Mouse (Mus musculus) stomach, postnatal 0 days (tissue): ENCODE measurements around the gene Izumo3. TPM values are rescaled to one million over a fixed set of nuclear protein-coding genes. Genes with fewer than 3 reads are reported as not detected.
"Not testable (repeated sequence)": the region's sequence is repeated elsewhere in the genome, so short reads cannot be mapped to it uniquely, and the experiment has no call there.

Source experiments
- ATAC-seq: fragments of 200-750 bp; cut with Nextera tagmentation; 2 replicates; pipeline ENCODE4 v1.8.0; 2017; ENCODE audit not compliant: low FRiP score, low TSS enrichment
- DNase-seq: peaks from one replicate; pipeline ENCODE4 v3.0.0-alpha.2; 2016; ENCODE audit warnings: low spot score
- H3K27ac ChIP-seq: fragments of 300-500 bp; sonication (generic); replicated peaks from 2 replicates; pipeline ENCODE4 v1.5.1; 2014; ENCODE audit warnings: mild to moderate bottlenecking, control low read depth
- H3K27me3 ChIP-seq: fragments of 300-500 bp; sonication (generic); 2 replicates; pipeline ENCODE4 v1.6.1; 2014; ENCODE audit warnings: low read length; ENCODE audit not compliant: control insufficient read depth, insufficient read depth
- H3K36me3 ChIP-seq: fragments of 300-500 bp; sonication (generic); 2 replicates; pipeline ENCODE4 v1.6.1; 2014; ENCODE audit warnings: low read length, mixed read lengths; ENCODE audit not compliant: control insufficient read depth, insufficient read depth
- H3K4me1 ChIP-seq: fragments of 300-500 bp; sonication (generic); replicated peaks from 2 replicates; pipeline ENCODE4 v1.6.1; 2014; ENCODE audit warnings: antibody characterized with exemption; ENCODE audit not compliant: control insufficient read depth, insufficient read depth
- H3K4me2 ChIP-seq: fragments of 300-500 bp; sonication (generic); replicated peaks from 2 replicates; pipeline ENCODE4 v1.6.1; 2014; ENCODE audit warnings: low read depth, mild to moderate bottlenecking, control low read depth, moderate library complexity
- H3K4me3 ChIP-seq: fragments of 300-500 bp; sonication (generic); 2 replicates; pipeline ENCODE4 v1.5.1; 2014; ENCODE audit warnings: low read depth, low read length, control low read depth
- H3K9ac ChIP-seq: fragments of 300-500 bp; sonication (generic); 2 replicates; pipeline ENCODE4 v1.6.1; 2014; ENCODE audit warnings: mild to moderate bottlenecking, low read length, control low read depth, mixed read lengths
- H3K9me3 ChIP-seq: fragments of 300-500 bp; sonication (generic); 2 replicates; pipeline ENCODE4 v1.6.1; 2016; ENCODE audit warnings: low read length; ENCODE audit not compliant: control insufficient read depth
- CTCF ChIP-seq: IDR thresholded peaks from 2 replicates; pipeline ENCODE4 v1.5.1; 2016; ENCODE audit warnings: antibody characterized with exemption, low read depth, mild to moderate bottlenecking, moderate library complexity
- EP300 ChIP-seq: optimal IDR thresholded peaks from 2 replicates; pipeline ENCODE3; 2016; ENCODE audit warnings: antibody characterized with exemption
- WGBS: fragments of 180-500 bp; shearing (Covaris S2); extraction: QIAGEN DNeasy Blood & Tissue Kit; methylation state at CpG from one replicate; pipeline ENCODE4 v1.1.7; 2014; 5-methylcytosine and 5-hydroxymethylcytosine counted together
- polyA plus RNA-seq: library from polyadenylated mRNA; unstranded; fragments of >200 nt; fragmentation: Nextera tagmentation; extraction: Ambion mirVana; gene quantifications from 2 replicates; pipeline ENCODE4 v1.2.1, GENCODE M21; 2015

Gene Izumo3
- polyA plus RNA-seq, result not detected in 2 replicates

DNA sequence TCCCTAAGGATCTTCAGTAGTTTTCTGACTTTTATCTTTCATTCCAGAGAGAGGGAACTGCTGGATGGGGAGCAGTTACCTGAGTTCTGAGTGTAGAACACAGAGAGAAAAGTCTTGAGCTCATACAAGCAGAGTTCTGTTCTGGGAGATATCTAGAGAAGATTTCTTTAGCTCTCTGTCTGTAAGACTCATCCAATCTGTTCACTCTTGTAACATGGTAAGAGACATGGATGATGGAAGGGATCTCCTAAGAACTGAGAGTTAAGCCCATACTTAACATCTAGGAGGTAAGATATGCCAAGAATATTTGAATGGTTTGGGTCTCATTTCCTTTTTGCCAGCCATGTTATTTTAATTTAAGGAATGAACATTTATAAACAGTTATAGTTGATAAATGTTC lies at the start of gene Izumo3:
TSS of gene Izumo3 (minus strand) at position 101 of the 400 bp plus-strand sequence.
- Histone ChIP-seq H3K4me3 (no peak within 1 kb of the TSS), H3K27ac (no peak within 1 kb of the TSS), H3K9me3 (no peaks in the 10 kb centered on the region), H3K4me2 (no peak within 1 kb of the TSS), H3K4me1 (no peaks in the 10 kb centered on the region), H3K9ac (no peak within 1 kb of the TSS), H3K36me3 (no peaks in the 10 kb centered on the region), H3K27me3 (no peaks in the 10 kb centered on the region)
- TF ChIP-seq CTCF (no peak), EP300 (no peak)
- ATAC-seq (no peak), DNase-seq (no peak)

DNA sequence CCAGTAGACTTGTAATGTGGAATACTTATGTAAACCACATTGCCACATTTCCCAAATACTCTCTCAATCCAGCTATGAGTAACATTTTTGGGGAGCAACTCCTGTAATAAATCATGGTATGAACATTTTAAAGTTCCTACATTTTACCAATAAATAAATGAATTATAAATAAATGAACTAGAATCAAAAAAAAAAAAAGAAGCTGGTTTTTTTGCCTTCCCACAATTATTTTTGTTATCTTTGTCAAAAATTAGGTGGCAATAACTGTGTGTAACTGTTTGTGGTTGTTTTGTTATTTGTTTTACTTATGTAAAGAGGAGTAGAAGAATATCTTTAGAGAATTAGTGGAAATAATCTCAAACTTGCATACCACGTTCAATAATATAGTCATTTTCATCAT lies 44.6 kb upstream of the Izumo3 start, which contains the start of gene Gm12666:
TSS of gene Gm12666 (minus strand) at position 101 of the 400 bp plus-strand sequence.
- DNase-seq, H3K4me1 ChIP-seq, H3K4me2 ChIP-seq, H3K36me3 ChIP-seq, H3K27me3 ChIP-seq, H3K9ac ChIP-seq, H3K27ac ChIP-seq, H3K4me3 ChIP-seq, H3K9me3 ChIP-seq, ATAC-seq: not testable (repeated sequence)
- 72% methylated on average over 1 of the region's 1 CpGs for WGBS

- Histone ChIP-seq H3K36me3 (no peaks in the 10 kb centered on the region), H3K4me2 (no peak overlapping the region), H3K27ac (no peak overlapping the region), H3K9me3 (no peaks in the 10 kb centered on the region), H3K4me1 (no peaks in the 10 kb centered on the region), H3K4me3 (no peak overlapping the region), H3K27me3 (no peaks in the 10 kb centered on the region), H3K9ac (no peak overlapping the region)
- DNase-seq, result no peak
- WGBS, result 85% methylated on average over 1 of the region's 1 CpGs
- no peak for ATAC-seq
- TF ChIP-seq EP300 (no peak), CTCF (no peak)
Observed at GRCm38 (mm10) chr4:92152646-92153045, 5.6 kb upstream of the Izumo3 start.

DNA sequence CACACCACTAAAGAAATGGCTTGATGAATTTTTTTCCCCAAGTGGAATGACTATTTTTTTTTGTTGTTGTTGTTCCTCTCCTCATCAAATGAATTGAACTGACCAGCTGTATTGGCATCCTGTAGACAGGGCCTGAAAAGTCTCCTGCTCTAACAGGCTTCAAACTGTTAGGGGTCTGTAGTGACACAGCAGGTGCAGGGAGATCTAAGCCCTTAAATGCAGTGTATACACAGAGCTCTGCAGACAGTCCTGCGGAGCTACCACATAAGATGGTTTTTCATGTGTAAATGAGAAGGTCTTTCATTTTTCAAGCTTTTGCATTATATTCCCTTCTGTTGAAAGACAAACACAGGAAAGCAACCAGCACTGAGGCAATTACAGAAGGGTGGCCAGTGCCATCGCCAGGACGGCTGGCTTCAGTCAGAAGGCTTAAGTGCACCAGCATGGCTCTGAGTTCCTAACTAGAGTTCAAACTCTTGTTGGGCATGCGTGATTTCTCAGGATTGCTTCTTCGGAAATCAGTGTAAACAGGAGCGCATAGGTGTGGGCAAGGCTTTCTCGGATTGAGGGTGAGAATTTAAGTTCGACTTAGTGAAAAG lies 35.5 kb downstream of the Izumo3 start:
- H3K36me3 ChIP-seq, result no peaks in the 10 kb centered on the region
- no peak overlapping the region for H3K27ac ChIP-seq
- WGBS, result 50% methylated on average over 8 of the region's 8 CpGs
- H3K4me2 ChIP-seq, result no peak overlapping the region
- H3K4me1 ChIP-seq, result no peaks in the 10 kb centered on the region
- no peaks in the 10 kb centered on the region for H3K27me3 ChIP-seq
- no peaks in the 10 kb centered on the region for H3K9me3 ChIP-seq
- no peak for ATAC-seq
- no peak overlapping the region for H3K4me3 ChIP-seq
- DNase-seq, result no peak
- H3K9ac ChIP-seq, result no peak overlapping the region
- TF ChIP-seq CTCF (no peak), EP300 (no peak)

DNA sequence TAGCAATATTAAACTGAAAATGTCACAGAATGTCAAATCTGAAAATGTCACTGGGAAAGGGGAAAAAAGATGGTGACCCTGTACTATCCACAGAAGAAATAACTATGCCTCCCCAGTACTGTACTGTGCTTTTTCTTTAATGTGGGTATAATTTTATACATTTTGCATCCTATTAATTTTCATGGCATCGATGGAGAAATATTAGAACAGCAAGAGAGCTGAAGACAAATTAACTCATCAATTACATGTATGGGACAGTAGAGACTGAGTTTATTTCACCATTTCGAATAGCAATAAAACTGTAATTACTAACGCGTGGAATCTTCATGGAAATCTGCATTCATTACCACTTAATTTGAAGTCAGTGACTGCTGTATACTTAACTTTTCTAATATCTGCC lies 49.6 kb downstream of the Izumo3 start:
- 89% methylated on average over 4 of the region's 4 CpGs for WGBS

GRCm38 (mm10) chr4:92095951-92096350 lies 51.1 kb downstream of the Izumo3 start:
- Histone ChIP-seq H3K4me2 (no peak overlapping the region), H3K9me3 (no peaks in the 10 kb centered on the region), H3K4me3 (no peak overlapping the region), H3K9ac (no peak overlapping the region), H3K27ac (no peak overlapping the region), H3K27me3 (no peaks in the 10 kb centered on the region), H3K4me1 (no peaks in the 10 kb centered on the region), H3K36me3 (no peaks in the 10 kb centered on the region)
- ATAC-seq (no peak), DNase-seq (no peak)
- 38% methylated on average over 1 of the region's 1 CpGs for WGBS
- TF ChIP-seq CTCF (no peak), EP300 (no peak)

More for the DNA sequence above, 49.6 kb downstream of the Izumo3 start:
- H3K9me3 ChIP-seq, result no peaks in the 10 kb centered on the region
- H3K36me3 ChIP-seq, result no peaks in the 10 kb centered on the region
- no peaks in the 10 kb centered on the region for H3K27me3 ChIP-seq
- no peak overlapping the region for H3K4me2 ChIP-seq
- no peak for DNase-seq
- ATAC-seq, result no peak
- H3K9ac ChIP-seq, result no peak overlapping the region
- H3K4me3 ChIP-seq, result no peak overlapping the region
- no peak overlapping the region for H3K27ac ChIP-seq
- H3K4me1 ChIP-seq, result no peaks in the 10 kb centered on the region
- no peak for TF ChIP-seq CTCF
- no peak for TF ChIP-seq EP300

Other genes with a start within 250 kb of the Izumo3 start
- not detected in 2 replicates for gene Gm12666, start 44.5 kb upstream of the Izumo3 start, polyA plus RNA-seq